ENCODE assay signal across 11 mouse cellular contexts in genomic region chr2:124613671-124614210, GRCm38 (mm10).
DNase-seq lines count a peak whose midpoint lies in the region; ATAC-seq lines count a peak whose summit lies in the region.
"Had no signal": no experiment of that assay in that cellular context is flagged by ENCODE, and none has a peak within 500 bp of the region (broad histone marks: within the 10 kb centered on the region; RNA-seq: fewer than 3 reads in every experiment).

No protein-coding gene starts in this region.

- H3K9ac ChIP-seq in heart, embryonic 16.5 days (ENCODE audit: low read length) = peak overlapping the region; percentile 42; the same call in 1 of the 2 replicates
- no peak overlapping the region for H3K9ac ChIP-seq in liver, embryonic 16.5 days (ENCODE audit: low read depth, low read length)
- H3K9ac ChIP-seq: limb, embryonic 12.5 days had no signal

- no peak overlapping the region for H3K27ac ChIP-seq in heart, embryonic 10.5 days
- peak overlapping the region; percentile 9; the same call in 1 of the 2 replicates for H3K27ac ChIP-seq in heart, embryonic 16.5 days (ENCODE audit: low read length)
- H3K27ac ChIP-seq in liver, embryonic 16.5 days (ENCODE audit: low read length) = no peak overlapping the region
- H3K27ac ChIP-seq: limb, embryonic 12.5 days had no signal

- peak overlapping the region; percentile 65 for H3K4me2 ChIP-seq in heart, embryonic 16.5 days (ENCODE audit: low read depth, low read length)
- peak overlapping the region; percentile 2; the same call in 1 of the 2 replicates for H3K4me2 ChIP-seq in liver, embryonic 16.5 days (ENCODE audit: low read depth, low read length)
- H3K4me2 ChIP-seq: limb, embryonic 12.5 days had no signal

- 65% methylated on average over 3 of the region's 3 CpGs for WGBS in heart, embryonic 10.5 days
- 39% methylated on average over 3 of the region's 3 CpGs for WGBS in heart, embryonic 16.5 days
- 28% methylated on average over 3 of the region's 3 CpGs for WGBS in liver, embryonic 16.5 days (ENCODE audit: insufficient replicate concordance)

- H3K4me3 ChIP-seq in heart, embryonic 10.5 days = peak overlapping the region; percentile 86
- H3K4me3 ChIP-seq in heart, embryonic 16.5 days (ENCODE audit: low read length) = peak overlapping the region; percentile 86
- no peak overlapping the region for H3K4me3 ChIP-seq in liver, embryonic 16.5 days (ENCODE audit: low read depth, low read length)

- no peak for DNase-seq in heart, embryonic 10.5 days (ENCODE audit: low spot score)
- no peak for DNase-seq in heart, postnatal 4 days
- peak; percentile 62 for DNase-seq in adipocyte (ENCODE audit: low spot score)
- DNase-seq in adrenal gland, adult 2 months = no peak
- no peak for DNase-seq in natural killer cell, adult 2 months (ENCODE audit: low spot score in 2 of 2)
- DNase-seq in left cerebral cortex, adult 9 months (ENCODE audit: low spot score in 2 of 2) = no peak
- DNase-seq: cerebellum, postnatal 36 days; gastrocnemius, postnatal 36 days had no signal

- H3K9me3 ChIP-seq in heart, embryonic 10.5 days = no peaks in the 10 kb centered on the region
- no peaks in the 10 kb centered on the region for H3K9me3 ChIP-seq in heart, embryonic 16.5 days (replicated peaks; ENCODE audit: control insufficient read depth, low read length)
- no peaks in the 10 kb centered on the region for H3K9me3 ChIP-seq in liver, embryonic 16.5 days (replicated peaks; ENCODE audit: control insufficient read depth, low read length)
- H3K9me3 ChIP-seq: limb, embryonic 12.5 days had no signal

- peaks cover 76% of the 10 kb centered on the region for H3K4me1 ChIP-seq in heart, embryonic 10.5 days
- peaks cover 58% of the 10 kb centered on the region for H3K4me1 ChIP-seq in heart, embryonic 16.5 days (ENCODE audit: control insufficient read depth, insufficient read depth, low read length)
- no peaks in the 10 kb centered on the region for H3K4me1 ChIP-seq in liver, embryonic 16.5 days (ENCODE audit: control insufficient read depth, low read depth, low read length)

- H3K27me3 ChIP-seq in heart, embryonic 10.5 days (ENCODE audit: insufficient read depth, poor library complexity, severe bottlenecking) = no peaks in the 10 kb centered on the region
- no peaks in the 10 kb centered on the region for H3K27me3 ChIP-seq in heart, embryonic 16.5 days (ENCODE audit: control insufficient read depth, insufficient read depth, low read length)
- peaks cover 24% of the 10 kb centered on the region for H3K27me3 ChIP-seq in liver, embryonic 16.5 days (ENCODE audit: control insufficient read depth, insufficient read depth, low read depth, low read length)

- no peak for ATAC-seq in heart, embryonic 16.5 days (replicated peaks; ENCODE audit: extremely low read depth, insufficient read depth, low FRiP score)
- ATAC-seq in liver, embryonic 16.5 days (ENCODE audit: low read depth) = no peak

- no peaks in the 10 kb centered on the region for H3K36me3 ChIP-seq in heart, embryonic 10.5 days
- H3K36me3 ChIP-seq in heart, embryonic 16.5 days (ENCODE audit: control insufficient read depth, insufficient read depth) = no peaks in the 10 kb centered on the region
- H3K36me3 ChIP-seq in liver, embryonic 16.5 days (ENCODE audit: control insufficient read depth, insufficient read depth) = no peaks in the 10 kb centered on the region
- H3K36me3 ChIP-seq: limb, embryonic 12.5 days had no signal
